Comparison of ENCODE assay signal across 16 mouse cellular contexts in the genomic region with DNA sequence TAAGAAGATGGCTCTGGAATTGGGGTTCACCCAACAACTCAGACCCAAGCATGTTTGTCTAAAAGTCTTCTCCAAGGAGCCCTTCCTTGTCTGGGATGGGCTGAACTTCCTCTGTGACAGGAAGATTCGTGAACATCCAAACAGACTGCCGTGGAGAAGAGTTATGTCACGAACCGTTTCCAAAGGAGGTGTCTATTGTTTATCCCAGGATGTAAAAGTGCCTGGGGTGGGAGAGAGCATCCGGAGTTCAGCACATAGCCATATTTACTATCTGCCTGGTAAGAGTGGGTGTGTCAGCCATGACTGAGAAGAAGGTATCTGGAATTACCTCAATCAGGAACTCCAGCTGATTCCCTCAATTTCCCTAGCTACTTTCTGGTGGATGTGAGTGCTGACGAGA.
"Had no signal": no experiment of that assay in that cellular context is flagged by ENCODE, and none has a peak within 500 bp of the region (broad histone marks: within the 10 kb centered on the region; RNA-seq: fewer than 3 reads in every experiment).

No protein-coding gene starts in this region.

- H3K4me2 ChIP-seq: neural tube, embryonic 13.5 days; neural tube, embryonic 15.5 days; stomach, embryonic 15.5 days had no signal

- H3K27ac ChIP-seq: neural tube, embryonic 13.5 days; neural tube, embryonic 15.5 days; stomach, embryonic 15.5 days; stomach, postnatal 0 days had no signal

- H3K9ac ChIP-seq: neural tube, embryonic 13.5 days; neural tube, embryonic 15.5 days; stomach, embryonic 15.5 days had no signal

- H3K9me3 ChIP-seq: neural tube, embryonic 13.5 days; neural tube, embryonic 15.5 days; stomach, embryonic 15.5 days had no signal

- H3K4me1 ChIP-seq: stomach, embryonic 15.5 days had no signal

- H3K4me3 ChIP-seq: neural tube, embryonic 13.5 days; neural tube, embryonic 15.5 days; stomach, embryonic 15.5 days had no signal

- H3K27me3 ChIP-seq: neural tube, embryonic 15.5 days; stomach, embryonic 15.5 days had no signal

- DNase-seq: retina, postnatal 1 day; right cerebral cortex, adult 18-20 months; right cerebral cortex, postnatal 14 days; right cerebral cortex, postnatal 25 days; right cerebral cortex, postnatal 4 days; spleen, adult 18-20 months; thymus, adult 18-20 months; thymus, adult 2 months; thymus, postnatal 14 days; thymus, postnatal 25 days; thymus, postnatal 36 days; thymus, postnatal 4 days had no signal

- H3K36me3 ChIP-seq: neural tube, embryonic 13.5 days; neural tube, embryonic 15.5 days; stomach, embryonic 15.5 days had no signal
